Mouse (Mus musculus) layer of hippocampus, adult 9-11 months (tissue): ENCODE data around the gene Olfr1506.
"Not testable (repeated sequence)": the region's sequence is repeated elsewhere in the genome, so short reads cannot be mapped to it uniquely, and the experiment has no call there.

Source experiments
- DNase-seq: peaks from one replicate; pipeline ENCODE4 v3.0.0; 2022

The Olfr1506 gene

DNA sequence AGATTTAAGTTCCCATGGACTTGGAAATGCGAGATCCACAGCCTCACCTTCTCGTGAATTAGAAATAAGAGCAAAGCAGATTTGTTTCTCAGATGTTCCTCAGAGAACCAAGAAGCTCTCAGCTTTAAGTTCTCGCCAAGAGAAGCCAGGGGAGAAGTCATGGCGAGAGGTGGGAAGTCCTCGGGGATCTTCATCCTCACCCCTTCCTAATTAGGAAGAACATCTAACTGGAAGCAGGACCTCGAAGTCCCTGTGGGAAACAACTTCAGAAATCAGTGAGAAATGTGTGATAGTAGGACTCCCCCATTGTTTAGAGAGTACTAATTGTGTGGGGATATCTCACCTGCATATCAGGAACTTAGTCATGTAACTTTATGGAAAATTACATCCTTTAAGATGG lies at the start of gene Olfr1506:
Gene Olfr1506 (minus strand): TSS at position 101 of the 400 bp plus-strand sequence.
- DNase-seq, result not testable (repeated sequence)

- no peak for DNase-seq
Observed at GRCm38 (mm10) chr2:90270932-90271331, 46.6 kb upstream of the Olfr1506 start, which contains the start of gene Olfr1271. Olfr1271 (minus strand) TSS chr2:90271032.

GRCm38 (mm10) chr2:90257492-90257891 lies 33.2 kb upstream of the Olfr1506 start, which contains the start of gene Olfr142:
Olfr142 (minus strand) TSS chr2:90257592.
- DNase-seq, result no peak

DNA sequence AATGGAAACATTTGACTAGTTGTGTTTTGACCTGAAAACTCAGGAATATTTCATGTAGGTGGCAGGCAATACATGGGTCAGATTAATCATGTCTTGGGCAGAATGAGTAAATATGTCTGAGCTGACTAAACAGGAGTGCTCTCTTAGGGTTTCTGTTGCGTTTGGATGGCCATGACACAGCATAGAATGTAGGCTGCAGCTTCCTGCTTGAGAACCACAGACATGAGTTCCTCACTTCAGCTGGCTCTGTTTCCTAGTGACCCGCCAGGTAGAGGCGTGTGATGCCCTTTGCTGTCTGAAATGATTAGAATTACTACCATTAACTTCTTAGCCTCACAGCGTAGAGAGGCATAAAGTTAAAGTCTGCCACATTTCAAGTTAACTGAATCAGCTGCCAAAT lies 24.7 kb downstream of the Olfr1506 start:
- not testable (repeated sequence) for DNase-seq

DNA sequence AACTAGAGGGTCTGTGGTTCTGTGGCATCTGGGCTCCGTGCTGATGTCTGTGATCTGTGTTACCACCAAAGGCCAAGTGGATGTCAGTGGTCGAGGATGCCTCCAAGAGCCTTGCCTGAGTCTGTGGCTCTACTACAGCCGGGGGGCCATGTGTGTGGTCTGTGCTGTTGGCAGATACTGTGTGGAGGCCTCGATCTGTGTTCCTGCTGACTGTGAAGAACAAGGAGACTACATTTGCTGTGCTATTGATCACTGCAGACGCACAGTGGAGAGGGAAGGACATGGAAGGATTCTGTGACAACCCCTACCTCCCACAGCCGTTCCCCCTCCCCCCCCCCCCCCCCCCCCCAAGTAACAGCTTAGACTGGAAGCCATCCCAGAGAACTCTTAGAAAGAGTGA lies 29.0 kb downstream of the Olfr1506 start:
- DNase-seq, result not testable (repeated sequence)

GRCm38 (mm10) chr2:90194750-90195149 lies 29.5 kb downstream of the Olfr1506 start:
- not testable (repeated sequence) for DNase-seq

GRCm38 (mm10) chr2:90187082-90187481 lies 37.2 kb downstream of the Olfr1506 start:
- DNase-seq, result not testable (repeated sequence)

GRCm38 (mm10) chr2:90186082-90186481 lies 38.2 kb downstream of the Olfr1506 start:
- DNase-seq, result not testable (repeated sequence)
